Mouse (Mus musculus) retina, adult 2 months (tissue): ENCODE data around the gene Glra2.
A peak's percentile ranks its signal among the peaks of the same experiment; 100 is the strongest.
"Not testable (repeated sequence)": the region's sequence is repeated elsewhere in the genome, so short reads cannot be mapped to it uniquely, and the experiment has no call there.

Source experiments
- DNase-seq: peaks from one replicate; pipeline ENCODE4 v3.0.0-alpha.2; 2012; ENCODE audit warnings: low read depth, low spot score

Glra2 gene

DNA sequence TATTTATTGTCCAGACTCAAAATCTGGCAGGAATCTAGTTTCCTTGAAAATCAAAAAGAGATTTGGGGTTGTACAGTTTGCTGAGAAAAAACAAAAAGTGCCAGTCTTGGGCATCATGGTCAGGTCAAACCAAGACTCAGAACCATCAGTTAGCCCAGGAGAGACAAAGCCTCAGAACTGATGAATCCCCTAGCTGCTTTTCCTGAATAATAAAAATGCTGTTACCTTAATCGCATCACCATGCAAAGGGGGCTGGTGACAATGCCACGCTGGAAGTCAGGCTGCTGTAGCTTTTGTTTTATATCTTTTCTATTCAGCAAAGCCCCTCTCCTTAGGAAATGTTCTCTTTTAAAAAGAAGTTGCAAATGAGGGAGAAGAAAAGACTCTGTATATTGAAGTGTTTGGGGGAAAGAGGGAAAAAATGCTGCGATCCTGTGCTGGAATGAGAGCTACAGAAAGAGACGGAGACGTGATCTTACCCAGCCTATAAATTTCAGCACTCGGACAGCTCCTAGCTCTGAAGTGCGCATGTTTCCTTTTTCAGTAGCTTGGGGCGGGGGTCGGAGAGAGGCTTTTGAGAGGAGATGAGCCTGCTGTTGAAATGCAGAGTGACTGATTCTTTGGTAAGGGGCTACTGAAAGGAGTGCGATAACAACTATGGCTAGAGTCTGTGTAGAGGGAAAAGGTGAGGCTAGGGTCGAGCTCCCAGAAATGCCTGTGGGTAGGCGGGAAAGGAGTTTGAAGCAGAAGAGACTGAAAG is at the start of gene Glra2:
Glra2 (minus strand) TSS at position 455 of the 760 bp plus-strand sequence.
- no peak for DNase-seq

DNA sequence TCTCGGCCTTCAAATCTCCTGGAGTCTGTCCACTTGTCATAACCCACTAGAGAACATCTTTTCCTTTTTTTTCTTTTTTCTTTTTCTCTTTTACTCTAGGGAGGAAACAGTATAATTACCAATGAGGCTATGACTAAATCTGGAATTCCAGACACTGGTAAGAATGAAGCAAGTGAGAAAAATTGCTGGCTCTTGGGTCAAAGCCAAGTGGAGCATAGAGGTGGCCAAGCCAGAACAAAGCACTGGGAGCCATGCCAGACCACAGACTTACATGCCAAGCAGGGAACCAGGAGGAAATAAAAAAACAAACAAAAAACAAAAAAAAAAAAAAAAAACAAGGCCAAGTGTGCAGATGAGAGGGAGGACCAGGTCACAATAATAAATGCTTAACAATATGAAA is 35.6 kb upstream of the Glra2 start:
- no peak for DNase-seq

DNA sequence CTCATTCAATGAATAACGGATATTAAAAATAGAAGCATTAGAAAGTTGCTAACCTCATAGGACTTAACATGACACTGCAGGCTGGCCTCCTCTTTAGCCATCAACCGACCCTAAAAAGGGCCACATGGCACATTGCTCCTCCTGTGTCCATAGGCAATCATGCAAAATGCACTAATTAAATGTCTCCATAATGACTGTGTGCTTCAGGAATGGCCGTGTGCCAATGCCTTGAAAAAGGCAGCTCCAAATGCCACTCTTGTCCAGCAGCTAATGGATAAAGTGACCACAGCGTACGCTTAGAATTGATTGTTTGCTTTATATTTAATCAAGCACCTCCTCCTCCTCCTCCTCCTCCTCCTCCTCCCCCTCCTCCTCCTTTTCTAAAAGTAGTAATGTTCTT is 17.4 kb upstream of the Glra2 start:
- no peak for DNase-seq

DNA sequence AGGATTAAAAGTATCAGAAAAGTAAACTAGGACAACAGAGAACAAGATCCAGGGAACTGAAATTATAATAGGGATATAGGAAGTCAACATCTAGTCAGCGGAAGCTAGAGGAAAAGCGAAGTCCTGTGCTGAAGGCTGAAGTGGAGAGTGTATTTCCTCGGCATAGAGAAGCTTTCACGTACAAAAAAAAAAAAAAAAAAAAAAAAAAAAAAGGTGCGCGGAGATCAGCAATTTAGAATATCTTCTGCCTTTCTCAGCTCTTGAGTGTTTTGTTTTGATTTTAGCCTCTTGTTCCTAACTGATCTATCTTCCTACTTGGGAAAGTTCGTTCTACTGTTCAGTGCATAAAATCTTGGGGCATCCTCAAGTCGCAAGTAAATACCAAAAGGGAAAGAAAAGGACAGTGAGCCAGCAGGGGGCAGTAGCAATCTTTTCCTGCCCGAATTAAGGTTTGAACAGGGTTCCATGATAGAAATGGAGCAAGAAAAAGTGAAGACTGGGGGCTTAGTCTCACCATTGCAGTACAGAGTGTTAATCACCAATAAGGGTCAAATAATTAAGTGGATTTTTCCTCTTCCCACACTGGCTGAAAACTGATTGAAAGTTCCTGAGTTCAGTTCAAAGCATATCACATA is 623 bp upstream of the Glra2 start:
- no peak for DNase-seq

DNA sequence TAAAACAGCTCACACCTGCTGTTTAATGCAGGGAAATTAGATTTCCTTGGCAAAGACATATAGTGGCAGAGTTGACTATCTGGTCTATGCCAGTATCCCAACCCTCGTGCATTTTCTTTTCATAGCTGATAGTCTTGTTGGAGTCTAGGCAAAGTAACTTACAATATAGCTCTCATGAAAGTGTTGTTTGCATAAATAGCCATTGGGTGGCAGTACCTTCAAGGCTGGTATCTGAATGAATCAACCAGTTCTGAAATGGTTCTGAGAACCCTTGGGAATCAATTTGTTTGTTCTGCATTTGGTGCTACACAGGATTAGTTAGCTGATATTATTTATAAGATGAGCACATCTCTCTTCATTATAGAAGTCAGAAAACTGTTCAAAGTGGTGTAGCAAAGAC is 133.6 kb downstream of the Glra2 start:
- peak; percentile 2 for DNase-seq

DNA sequence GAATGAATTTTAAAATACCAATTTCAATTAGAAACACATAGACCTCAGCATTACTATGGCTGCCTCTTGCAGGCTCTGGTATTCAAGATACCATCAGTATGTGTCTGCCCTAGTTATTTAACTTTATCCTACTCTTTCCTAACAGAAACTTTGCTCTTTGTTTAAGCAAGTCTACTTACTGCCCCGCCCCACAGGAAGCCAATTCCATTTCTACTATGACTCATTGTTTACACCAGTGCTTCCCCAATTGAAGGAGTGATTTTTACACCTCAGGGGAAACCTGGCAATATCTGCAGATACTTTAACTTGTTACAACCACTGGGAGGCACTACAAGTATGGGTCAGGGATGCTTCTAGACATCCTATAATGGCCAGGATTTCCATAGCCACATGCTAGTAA is 136.0 kb downstream of the Glra2 start:
- no peak for DNase-seq

DNA sequence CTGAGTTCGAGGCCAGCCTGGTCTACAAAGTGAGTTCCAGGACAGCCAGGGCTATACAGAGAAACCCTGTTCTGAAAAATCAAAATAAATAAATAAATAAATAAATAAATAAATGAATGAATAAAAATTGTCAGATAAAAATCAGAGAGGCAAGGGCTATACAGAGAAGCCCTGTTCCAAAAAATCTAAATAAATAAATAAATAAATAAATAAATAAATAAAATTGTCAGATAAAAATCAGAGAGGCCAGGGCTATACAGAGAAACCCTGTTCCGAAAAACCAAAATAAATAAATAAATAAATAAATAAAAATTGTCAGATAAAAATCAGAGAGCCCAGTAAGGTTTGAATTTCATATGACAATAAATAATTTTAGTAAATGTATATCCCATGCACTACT is 144.2 kb downstream of the Glra2 start:
- DNase-seq = not testable (repeated sequence)

DNA sequence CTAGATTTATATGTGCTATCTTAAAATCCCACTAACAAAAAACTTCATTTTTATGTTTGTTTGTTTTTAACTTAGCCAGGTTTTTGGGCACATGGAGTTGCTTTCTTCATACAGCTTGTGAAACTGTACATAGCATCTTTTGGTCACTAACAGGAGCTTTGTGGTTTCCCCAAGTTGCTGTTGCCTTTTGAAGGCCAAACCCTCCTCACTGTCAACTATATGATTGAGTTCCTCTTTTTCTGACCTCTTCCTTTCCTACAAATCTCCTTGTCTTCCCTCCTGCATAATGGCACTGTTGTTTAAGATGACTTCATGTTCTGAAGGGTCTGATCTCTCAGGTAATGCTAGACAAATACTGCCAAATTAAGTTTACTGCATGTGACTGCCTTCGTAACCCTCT is 170.6 kb downstream of the Glra2 start:
- no peak for DNase-seq

DNA sequence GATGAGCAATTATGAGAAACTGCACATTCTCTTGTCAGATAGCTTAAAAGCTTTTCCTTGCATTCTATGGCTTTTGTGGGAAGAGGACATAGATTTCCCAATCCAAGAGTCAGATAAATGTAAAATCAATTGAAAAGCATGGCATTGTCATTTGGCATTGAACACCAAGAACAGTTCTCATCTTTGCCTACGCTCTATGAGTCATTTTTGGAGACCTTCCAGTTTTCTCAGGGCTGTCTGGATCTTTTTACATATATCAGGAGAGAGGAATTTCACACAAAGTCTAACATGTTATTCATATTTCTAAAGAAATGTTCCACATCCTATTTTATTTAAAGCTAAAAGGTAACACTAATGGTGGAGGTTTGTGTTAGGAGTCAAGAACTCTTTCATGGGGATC is 223.0 kb downstream of the Glra2 start:
- DNase-seq = no peak
